Mouse (Mus musculus): ENCODE measurements around the gene Cpne5. TPM values are rescaled to one million over a fixed set of nuclear protein-coding genes. Genes with fewer than 3 reads are reported as not detected.
A peak's percentile ranks its signal among the peaks of the same experiment; 100 is the strongest.
"Not testable (repeated sequence)": the region's sequence is repeated elsewhere in the genome, so short reads cannot be mapped to it uniquely, and the experiment has no call there.

The Cpne5 gene
- total RNA-seq (2021), result 0.52 and 0.83 TPM in 2 replicates
- long read RNA-seq, experiment 1, partial matches to known transcripts, result 1 of 2 reads
- long read RNA-seq, experiment 1, other reads (novel, unspliced or antisense), result 1 of 2 reads
- long read RNA-seq, experiment 2, result 0 reads

DNA sequence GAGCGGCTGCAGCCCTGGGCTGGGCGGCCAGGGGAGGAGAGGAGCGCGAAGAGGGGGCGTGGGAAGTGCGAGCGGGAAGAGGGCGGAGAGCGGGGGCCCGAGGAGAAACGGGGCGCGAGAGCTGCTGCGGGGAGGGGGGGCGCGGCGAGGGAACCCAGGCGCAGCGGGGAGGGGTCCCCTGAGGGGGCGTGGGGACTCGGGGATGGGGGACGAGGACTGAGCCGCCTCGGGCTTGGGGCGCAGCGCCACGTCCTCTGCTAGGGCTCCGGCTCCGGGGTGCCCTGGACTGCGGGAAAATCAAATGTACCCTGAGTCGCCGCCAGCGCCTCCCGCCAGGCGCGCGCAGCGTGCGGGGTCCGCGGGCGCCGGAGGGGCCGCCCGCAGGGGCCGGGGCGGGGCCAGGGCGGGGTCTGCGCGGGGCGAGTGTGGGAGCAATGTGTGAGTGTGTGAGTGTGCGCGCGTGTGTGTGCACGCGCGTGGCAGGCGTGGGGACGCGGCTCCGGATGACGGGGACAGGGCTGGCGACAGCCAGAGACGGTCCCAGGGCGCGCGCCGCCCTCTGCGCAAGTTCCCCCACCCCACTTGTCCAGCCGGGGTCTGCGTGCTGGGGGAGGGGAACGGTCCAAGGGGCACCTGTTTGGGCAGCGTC, at the start of gene Cpne5:
Gene Cpne5, minus strand, starts transcription at position 396 of the 649 bp plus-strand sequence.
- peak; percentile 38 for DNase-seq

DNA sequence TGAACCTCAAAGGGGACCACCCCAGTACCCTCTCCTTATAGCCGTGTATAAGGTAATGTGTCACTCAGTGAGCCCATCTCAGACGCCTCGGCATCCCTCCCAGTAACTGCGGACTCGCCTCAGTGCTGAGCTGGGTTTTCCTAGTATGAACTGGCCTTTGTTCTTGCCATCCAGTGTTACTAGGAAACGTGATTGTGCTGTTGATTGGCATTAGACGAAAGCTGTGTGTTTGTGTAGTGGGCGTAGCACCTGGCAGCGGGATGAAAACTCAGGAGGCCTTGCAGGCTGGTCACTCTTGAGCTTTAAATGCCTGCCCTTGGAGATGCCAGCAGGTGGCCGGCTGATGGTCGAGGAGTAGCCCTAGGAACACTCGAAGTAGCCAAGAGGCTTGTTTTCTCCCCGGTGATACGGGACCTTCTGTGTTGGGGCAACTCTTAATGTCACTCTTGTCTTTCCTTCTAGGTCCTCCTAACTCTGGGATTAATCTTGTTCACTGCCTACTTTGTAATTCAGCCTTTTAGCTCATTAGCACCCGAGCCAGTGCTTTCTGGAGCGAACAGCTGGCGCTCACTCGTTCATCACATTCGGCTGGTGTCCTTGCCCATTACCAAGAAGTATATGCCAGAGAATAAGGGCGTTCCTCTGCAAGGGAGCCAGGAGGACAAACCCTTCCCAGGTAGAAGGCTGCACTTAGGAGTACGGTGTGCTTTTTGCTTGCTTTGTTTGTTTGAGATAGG, 44.4 kb upstream of the Cpne5 start:
- DNase-seq, result no peak

DNA sequence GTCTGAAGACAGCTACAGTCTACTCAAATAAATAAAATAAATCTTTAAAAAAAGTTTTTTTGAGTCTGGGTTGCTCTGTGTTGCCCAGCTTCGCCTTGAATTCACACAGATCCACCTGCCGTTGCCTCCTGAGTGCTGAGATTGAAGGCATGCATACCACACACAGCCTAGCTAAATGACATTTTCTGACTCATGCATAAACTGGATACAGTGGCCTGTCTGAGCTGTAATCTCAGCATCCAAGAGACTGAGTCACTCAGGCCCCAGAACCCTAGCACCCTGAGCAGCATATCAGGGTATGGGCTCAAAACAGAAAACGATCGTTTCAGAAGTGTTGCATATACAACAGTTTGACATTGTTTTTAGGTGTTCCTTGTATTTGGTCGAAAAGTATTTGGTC, 43.6 kb upstream of the Cpne5 start:
- no peak for DNase-seq

DNA sequence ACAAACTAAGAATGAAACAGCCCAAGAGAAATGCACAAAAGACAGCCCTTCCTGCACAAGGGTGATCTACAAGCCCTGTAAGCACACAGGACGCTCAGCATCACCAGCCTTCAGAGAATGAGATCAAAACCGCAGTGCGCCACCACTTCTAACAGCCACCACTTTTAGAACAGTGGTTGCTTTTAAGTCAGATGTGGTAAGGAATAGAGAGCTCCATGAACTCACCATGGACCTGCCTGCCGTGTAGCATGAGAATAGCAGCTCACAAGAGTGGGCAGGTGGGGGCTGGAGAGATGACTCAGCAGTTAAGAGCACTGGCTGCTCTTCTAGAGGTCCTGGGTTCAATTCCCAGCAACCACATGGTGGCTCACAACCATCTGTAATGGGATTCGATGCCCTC, 42.5 kb upstream of the Cpne5 start:
- no peak for DNase-seq

DNA sequence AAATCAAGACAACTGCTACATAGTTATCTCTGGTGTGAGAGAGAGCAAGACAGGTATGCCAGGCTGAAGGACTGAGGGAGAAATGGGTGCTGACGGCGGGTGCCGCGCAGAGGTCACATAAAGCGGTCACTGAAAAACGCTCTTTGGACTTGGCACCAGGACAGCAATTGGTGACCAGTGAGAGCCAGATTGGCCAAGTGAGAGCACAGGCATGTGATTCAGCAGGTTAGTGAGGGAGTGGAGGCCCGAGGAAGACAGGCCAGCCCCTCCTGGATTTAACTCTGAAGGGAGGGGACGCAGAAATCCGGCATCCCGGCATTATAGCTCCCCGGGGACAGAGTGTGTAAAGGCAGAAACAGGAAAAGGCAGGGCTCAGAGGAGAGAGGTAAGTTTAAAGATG, 35.9 kb upstream of the Cpne5 start:
- peak; percentile 63 for DNase-seq

DNA sequence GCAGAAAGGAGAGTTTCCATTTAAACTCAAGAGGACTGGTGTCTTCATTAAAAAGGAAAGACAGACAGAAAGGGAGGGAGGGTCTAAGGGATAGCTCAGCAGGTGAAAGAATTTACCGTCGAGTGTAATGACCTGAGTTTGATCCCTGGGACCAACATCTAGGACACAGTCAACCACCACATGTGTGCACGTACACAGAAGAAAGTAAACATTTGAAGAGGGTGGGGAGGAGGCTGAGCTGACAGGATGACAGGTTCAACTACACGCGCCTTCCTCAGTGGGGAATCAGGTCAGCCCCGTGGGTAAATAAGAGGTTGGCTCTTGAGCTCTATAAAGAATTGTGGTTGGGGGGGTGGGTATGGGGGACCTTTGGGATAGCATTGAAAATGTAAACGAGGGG, 35.2 kb upstream of the Cpne5 start:
- no peak for DNase-seq

DNA sequence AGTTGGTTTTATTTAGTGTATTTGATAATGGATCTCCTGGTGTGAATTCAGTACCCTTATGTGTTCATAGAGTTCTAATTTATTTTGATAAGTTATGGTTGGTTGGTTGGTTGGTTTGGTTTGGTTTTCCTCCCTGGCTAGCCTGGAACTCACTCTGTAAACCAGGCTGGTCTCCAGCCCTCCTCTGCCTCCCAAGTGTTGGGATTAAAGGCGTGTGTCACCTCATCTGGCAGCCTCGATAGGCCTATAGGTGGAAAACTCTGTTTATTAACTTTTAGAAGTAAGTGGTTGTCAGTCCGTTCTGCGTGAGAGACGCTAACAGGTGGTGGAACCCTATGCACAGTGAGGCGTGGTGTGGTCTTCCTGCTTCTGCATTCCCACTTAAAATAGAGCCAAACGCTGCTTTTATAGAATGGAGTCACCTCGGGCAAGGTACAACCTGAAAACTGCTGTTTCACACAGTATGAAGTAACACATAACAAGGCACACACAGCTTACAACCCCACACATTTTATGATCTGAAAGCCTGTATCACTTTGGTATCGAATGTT, 32.3 kb upstream of the Cpne5 start:
- DNase-seq, result no peak

DNA sequence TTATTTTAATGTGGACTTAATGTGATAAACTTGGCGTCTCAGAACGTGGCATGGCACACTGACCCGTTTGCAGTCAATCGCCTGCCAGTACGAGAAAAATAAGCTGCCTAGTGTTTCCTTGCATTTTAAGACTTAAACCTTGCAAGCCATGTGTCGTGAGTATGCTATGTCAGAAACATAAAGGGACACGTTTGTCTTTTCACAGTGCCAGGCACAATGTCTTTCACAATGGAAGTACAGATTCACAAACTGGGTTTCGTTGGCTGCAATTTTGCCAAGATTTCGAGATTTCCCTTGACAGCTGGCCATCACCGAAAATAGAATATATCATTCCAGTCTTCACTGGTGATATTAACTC, 31.4 kb upstream of the Cpne5 start:
- no peak for DNase-seq

DNA sequence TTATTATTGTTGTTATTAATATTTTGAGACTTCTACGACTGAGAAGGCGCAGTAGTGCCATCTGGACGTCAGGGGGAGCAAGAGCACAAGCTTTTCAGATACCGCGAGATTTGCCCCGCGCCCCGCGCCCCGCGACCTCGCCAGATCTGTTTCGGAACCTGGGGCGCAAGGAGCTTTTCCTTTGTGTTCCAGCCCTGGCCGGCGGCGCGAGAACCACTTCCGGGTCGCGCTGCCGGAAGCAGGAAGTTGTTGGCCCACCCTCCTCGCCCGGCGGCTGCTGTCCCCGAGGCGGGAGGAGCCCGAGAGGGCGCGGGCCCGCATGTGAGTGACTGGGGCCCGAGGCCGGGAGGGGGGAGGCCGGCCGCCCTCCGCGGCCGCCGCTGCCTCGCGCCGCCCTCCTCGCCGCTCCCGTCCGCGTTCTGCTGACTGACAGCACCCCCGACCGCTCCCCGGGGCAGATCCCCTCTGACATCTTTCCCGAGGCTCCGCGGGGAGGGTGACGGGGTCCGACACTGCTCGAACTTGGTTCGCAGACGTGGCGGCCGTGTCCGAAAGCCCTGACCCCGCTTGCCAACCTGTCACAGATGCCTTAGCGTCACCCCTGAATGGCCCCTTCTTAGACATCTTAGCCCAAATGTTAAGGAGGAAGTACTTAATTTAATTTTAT, 30.8 kb upstream of the Cpne5 start, which contains the start of gene BC004004:
Gene BC004004, plus strand, starts transcription at position 107 of the 667 bp plus-strand sequence.
- peak; percentile 98 for DNase-seq

DNA sequence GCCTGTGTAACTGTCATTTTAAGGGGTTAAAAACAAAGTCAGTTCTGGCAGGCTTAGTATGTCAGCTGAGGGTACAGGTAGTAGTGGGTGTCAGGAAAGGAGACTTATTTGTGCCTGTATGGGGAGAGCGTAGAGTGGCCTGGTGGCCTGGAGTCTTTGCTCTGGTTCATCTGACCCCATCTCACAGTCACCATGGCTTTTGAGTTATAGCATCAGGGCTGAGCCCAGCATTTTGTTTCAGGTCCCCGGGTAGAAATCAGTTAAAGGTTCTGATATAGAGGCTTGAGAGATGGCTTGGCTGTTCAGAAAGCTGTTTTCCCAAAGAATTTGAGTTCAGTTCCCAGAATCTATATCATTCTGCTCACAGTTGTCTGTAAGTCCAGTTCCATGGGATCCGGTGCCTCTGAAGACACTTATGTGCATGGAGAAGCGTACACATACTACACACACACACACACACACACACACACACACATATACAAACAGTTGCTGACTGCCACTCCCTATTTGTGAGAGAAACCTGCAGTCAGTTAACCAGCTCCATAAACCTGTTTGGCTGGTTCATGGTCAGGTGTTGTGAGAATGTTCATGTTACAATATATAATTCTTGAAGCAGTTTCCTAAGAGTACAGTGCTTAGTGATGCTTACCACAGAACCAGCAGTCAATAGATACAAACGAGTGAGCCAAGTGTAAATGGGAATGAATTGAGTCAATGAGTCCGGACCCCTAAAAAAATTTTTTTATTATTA, 30.1 kb upstream of the Cpne5 start:
- no peak for DNase-seq

DNA sequence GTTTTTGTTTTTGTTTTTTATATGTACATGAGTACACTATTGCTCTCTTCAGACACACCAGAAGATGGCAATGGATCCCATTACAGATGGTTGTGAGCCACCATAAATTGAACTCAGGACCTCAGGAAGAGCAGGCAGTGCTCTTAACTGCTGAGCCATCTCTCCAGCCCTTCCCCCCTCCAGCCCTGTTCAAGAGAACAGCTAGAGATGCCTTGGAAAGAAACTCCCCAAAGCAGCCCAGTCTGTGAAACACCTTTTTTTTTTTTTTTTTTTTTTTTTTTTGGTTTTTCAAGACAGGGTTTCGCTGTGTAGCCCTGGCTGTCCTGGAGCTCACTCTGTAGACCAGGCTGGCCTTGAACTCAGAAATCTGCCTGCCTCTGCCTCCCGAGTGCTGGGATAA, 29.1 kb upstream of the Cpne5 start:
- not testable (repeated sequence) for DNase-seq

DNA sequence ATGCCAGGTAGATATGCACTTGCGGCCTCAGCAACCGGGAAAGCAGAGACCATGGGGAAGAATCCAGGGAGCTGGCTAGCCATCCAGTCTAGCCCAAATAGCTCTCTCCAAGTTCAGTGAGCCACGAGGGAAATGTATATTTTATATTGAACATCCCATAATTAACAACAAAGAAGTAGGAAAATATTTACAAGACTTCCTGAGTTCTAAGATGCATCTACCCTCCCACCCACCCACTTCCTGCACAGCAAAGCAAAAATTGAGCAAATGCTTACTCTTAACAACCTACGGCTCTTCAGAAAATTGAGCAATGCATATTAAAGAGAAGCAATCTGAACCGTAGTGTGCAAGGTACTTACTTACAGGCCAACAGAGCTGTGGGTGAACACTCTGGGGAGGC, 26.8 kb upstream of the Cpne5 start:
- no peak for DNase-seq

DNA sequence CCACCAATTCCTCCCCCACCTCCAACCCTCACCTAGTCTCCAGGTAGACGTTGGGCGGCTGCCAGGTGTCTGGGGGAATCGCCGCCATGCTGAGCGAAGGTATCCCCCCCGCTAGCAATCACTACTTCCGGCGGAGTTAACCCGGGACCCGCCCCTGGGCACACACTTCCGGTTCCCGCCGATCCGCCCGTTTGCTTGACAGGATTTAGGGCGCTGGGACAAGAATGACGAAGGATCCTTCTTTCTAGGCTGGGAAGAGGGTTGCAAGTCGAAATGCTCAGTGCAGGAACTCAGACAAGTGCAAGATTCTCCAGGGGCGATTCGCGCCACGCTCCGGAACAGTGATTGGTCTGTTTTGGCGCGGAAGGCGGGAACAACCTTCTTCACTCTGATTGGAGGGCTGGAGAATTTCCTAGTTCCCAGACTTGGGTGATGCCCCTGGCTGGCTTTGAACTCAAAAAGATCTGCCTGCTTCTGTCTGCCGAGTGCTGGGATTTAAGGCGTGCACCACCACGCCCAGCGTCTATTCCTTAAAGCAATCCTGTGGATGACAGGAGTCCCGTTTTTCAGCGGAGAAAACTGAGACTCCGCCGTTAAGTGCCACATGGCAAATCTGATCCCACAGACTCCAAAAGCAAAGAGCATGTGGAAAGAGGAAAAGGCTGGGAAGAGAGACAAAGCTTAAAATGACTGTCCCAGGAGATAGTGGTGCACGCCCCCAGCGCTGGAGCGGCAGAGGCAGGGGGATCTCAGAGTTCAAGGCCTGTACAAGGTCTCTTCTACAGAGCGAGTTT, 26.1 kb upstream of the Cpne5 start, which contains the start of gene Ppil1:
Gene Ppil1, minus strand, starts transcription at position 347 of the 794 bp plus-strand sequence.
- DNase-seq, result peak; percentile 91

DNA sequence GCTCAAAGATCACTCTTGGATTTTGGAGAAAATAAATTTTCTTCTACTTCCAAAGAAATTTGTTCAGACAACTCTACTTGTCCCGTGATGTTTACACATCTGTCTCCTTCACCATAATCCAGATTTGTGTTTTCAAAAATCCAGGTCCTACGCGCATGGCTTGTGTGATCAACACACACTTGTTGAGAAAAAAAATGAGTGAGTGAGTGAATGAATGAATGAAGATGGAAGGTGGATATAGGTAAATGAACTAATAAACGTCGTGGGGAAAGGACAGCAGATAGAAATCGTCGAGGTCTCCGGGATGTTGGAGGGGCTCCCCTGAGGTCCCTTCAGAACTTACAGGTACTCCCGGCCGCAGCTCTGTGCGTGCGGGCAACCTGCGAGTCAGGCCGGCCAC, 25.4 kb upstream of the Cpne5 start:
- no peak for DNase-seq

DNA sequence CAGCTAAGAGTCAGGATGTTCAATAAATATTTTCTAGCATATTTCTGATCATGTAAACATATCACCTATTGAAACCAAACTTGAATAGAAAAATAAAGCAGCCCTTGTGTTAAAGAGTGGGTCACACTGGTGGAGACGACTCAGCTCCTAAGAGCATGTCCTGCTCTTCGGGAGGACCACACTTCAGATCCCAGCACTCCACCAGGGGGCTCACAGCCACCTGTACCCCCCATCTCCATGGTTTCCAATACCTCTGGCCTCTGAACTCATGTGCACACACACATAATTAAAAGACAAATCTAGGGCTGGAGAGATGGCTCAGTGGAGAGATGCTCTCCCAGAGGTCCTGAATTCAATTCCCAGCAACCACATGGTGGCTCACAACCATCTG, 24.3 kb upstream of the Cpne5 start:
- no peak for DNase-seq

DNA sequence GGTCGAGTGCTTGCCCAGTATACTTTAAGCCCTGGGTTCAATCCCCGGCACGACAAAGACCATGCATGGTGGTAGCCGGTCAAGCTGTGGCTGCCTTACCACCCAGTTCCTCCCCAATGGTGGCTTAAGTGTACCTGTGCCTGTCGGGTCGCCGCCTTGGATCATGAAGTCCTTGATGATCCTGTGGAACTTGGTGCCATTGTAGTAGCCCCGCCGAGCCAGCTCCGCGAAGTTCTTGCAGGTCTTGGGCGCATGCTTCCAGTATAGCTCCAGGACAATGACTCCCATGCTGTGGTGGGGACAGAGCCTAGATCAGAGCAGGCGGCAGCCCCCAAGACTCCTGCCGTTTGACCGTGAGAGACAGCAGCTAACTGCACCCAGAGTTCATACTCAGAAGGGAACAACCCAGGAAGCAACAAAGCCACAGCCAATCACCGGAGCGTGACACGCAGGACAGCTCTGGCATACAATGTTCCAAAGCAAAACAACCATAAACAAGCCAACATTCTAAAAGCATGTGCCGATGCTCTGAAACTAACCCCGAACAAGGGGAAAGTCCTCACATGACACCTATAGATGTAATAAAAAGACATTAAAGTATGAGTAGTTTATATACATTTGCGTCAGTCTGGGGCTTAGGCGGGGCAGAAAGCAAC, 23.8 kb upstream of the Cpne5 start:
- no peak for DNase-seq

DNA sequence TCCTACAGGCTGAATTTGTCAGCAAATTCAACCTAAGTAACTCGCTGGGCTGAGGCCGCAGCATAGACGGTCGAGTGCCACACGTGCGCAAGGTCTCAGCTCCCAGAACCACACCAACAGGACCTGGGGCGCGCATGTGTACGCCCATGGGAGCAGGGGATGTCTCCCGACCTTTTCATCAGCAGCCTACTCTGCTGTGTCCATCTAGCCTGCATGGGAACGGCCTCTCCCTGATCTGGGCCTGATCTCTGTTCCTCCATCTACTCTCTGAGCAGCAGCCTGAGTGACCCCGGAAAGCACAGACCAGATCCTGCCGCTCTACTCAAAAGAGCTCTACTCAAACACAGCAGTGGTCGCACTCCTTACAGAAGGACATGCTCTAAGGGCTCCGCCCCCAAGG, 22.5 kb upstream of the Cpne5 start:
- no peak for DNase-seq

DNA sequence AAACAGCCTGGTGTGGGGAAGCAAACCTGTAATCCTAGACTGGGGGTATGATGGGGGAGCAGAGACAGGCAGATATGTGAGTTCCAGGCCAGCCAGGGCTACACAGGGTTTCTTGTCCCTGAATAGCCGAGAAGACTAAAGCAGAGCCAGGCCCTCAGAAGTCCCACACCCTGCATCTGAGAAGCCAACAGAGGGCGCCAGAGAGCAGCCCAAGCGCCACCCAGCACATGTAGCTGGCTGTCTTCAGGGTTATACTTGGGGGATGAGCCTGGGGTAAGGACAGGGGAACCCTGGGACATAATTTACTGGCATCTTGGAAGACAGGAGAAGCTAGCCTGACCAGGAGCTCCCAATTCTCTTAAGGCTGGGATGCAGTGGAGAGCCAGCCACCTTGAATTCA, 21.5 kb upstream of the Cpne5 start:
- DNase-seq, result peak; percentile 88

DNA sequence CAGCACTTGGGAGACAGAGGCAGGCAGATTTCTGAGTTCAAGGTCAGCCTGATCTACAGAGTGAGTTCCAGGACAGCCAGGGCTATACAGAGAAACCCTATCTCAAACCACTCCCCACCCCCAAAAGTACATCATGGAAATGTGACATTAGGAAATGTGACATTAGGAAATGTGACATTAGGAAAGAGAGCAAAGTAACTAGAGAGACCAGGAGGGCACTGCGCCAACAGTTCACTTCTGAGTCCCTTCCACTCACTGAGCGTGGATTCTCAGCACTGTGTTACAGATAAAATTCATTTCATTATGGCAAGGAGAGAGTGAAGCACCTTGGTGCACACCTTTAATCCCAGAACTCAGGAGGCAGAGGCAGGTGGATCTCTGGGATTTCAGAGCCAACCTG, 21.0 kb upstream of the Cpne5 start:
- DNase-seq, result peak; percentile 76

DNA sequence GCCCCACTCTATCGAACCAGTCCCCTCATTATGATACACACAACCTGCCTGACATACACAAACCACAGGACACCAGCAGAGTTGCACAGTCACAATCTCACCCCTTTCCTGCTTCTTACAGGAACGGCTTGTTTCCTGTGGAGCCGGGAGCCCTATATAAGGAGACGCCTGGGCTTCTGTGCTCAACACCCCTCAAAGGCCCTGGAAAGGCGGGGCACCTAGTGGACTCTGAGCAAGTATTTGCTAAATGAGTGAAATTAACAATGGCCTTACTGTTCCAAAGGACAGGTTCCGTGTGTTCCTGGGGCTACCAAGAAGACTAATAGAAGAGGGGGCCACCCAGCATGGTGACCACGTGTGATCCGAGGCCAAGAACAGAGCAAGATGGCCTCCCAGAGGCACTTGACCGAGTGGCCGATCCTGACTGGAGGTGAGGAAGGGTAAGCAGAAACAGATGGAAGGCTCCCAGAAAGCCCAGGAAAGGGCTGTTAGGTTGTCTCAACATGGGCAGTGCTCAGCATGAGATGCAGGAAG, 20.1 kb upstream of the Cpne5 start:
- no peak for DNase-seq

All from adrenal gland, postnatal 14 days (tissue).